Mouse (Mus musculus) adrenal gland, adult 10 weeks (tissue): ENCODE results near the gene Pla2g12b. TPM values are rescaled to one million over a fixed set of nuclear protein-coding genes. Genes with fewer than 3 reads are reported as not detected.

Source experiments
- polyA plus RNA-seq: library from polyadenylated mRNA; stranded (reverse); fragments of 350-450 nt; fragmentation: Illumina TruSeq; extraction: RNeasy Lipid Tissue Mini Kit (QIAGEN cat#74804); gene quantifications from one replicate; pipeline ENCODE4 v1.2.3, GENCODE M21; 2014; ENCODE audit warnings: low read depth, low replicate concordance

The Pla2g12b gene
- not detected for polyA plus RNA-seq

DNA sequence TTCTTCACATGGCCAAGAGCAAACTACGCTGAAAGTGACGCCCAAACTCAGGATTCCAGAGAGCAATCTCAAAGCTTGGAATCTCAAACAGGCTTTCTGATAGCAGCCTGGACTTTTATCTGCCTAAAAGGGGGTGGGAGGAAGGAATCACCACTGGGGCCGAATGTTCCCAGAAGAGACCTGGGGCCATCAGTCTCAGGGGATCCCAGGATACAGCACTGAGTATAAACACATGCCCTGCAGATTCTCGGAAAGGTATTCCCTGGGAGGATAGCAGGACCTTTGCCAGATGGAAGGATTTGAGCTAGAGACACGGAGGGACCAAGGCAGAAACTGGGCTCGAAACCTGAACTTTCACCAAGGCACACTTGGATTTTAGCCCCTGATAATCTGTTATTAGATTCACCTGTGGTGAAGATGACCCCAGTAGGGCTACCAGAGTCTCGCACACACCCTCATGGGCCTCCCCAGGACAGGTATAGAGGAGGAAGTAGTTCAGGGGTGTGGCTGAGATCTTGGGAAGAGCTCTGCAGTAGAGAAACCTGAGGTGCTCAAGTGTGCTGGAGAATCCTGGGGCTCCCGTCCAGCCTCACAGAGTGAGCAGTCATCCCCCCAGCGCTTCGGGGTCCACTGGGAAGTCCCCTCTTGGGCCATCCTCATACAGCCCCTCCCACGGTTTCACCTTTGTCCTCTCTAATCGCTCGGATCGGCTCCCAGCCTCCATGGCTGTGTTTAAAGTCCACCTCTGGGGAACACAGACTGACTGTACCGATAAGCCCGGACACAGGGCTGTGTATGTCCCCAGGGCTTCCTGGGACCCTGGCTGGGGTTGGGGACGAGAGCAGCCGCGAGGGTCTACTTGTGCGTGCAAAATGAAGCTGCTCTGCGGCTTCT lies at the start of gene Pla2g12b:
Pla2g12b (plus strand) TSS at position 762 of the 894 bp plus-strand sequence.

DNA sequence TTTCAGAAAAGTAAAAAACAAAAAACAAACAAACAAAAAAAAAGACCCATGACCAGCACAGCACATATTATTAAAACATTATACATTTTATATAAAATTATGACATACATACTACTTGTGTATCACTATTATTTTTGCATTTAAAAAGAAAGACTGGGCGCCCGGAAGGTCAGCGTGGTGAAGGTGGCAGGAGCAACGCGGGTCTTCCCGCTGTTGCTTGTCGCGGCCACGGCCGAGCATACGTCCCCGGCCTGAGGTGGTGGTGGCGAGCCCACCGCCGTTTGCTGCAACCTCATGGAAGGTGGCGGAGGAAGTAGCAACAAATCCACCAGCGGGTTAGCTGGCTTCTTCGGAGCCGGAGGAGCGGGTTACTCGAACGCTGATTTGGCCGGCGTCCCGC lies 8.0 kb upstream of the Pla2g12b start, which contains the start of gene Gm10273:
Gm10273 (plus strand) TSS at position 172 of the 400 bp plus-strand sequence.

DNA sequence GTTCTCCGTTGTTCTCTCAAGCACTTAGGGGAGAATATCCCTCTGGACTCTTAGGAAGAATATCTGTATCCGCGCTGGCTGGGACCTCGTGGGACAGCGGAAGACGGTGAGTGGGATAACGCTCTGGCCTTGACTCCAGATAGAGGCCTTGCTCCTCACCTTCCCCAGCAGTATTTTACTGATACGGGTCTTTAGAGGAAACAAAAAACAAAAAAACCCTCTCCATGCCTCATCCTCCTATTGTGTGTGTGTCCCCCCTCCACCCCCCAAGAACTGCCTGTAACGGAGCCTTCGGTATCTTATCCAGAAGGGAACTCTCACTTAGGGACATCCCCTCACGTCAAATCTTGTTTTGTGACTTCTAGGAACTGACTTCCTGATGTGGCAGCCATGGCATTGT lies 38.3 kb downstream of the Pla2g12b start, which contains the start of gene Oit3:
Oit3 (minus strand) TSS at position 44 of the 400 bp plus-strand sequence.

Other genes starting within 250 kb of the Pla2g12b start
- gene Sept10, start 181.8 kb upstream of the Pla2g12b start, polyA plus RNA-seq = 114 TPM
- gene Sowahc, start 181.7 kb upstream of the Pla2g12b start, polyA plus RNA-seq = 121 TPM
- gene P4ha1, start 80.4 kb upstream of the Pla2g12b start, polyA plus RNA-seq = 59.5 TPM
- 5.1 TPM for gene Gm10273, start 8.0 kb upstream of the Pla2g12b start, polyA plus RNA-seq
- 6.2 TPM for gene Oit3, start 38.1 kb downstream of the Pla2g12b start, polyA plus RNA-seq
- gene Gm10322, start 212.4 kb downstream of the Pla2g12b start, polyA plus RNA-seq = not detected
- gene Mcu, start 213.0 kb downstream of the Pla2g12b start, polyA plus RNA-seq = 32.0 TPM